Mouse (Mus musculus): Measurements from ENCODE around the gene Naa50.
A peak's percentile ranks its signal among the peaks of the same experiment; 100 is the strongest.

Gene Naa50

GRCm38 (mm10) chr16:44140186-44140787 lies 657 bp downstream of the Naa50 start:
- DNase-seq (ENCODE audit: low read depth, low spot score), result peak; percentile 40

DNA sequence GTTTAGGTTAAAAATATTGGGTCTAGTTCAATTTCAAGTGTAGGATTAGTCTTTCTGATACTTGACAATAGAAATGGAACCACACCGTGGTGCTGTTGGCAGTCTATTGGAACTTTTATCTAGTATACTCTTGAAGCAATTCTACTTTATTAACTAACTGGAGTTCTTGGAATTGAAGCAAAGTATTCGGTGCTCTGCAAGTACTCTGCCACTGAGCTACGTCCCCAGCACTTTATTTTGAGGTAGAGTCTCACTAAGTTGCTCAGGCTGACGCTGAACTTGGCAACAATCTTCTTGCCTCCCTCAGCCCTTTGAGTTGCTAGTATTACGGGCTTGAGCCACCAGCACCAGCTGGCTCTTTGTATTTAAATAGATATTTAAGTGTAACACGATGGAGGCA lies 1.9 kb downstream of the Naa50 start:
- no peak for DNase-seq (ENCODE audit: low read depth, low spot score)

GRCm38 (mm10) chr16:44149002-44149767 lies 9.6 kb downstream of the Naa50 start:
- no peak for DNase-seq (ENCODE audit: low read depth, low spot score)

- DNase-seq (ENCODE audit: low read depth, low spot score), result no peak
These were observed 14.9 kb downstream of the Naa50 start for GRCm38 (mm10) chr16:44154497-44155057.

- no peak for DNase-seq (ENCODE audit: low read depth, low spot score)
These were observed 19.7 kb downstream of the Naa50 start for GRCm38 (mm10) chr16:44159325-44159724.

GRCm38 (mm10) chr16:44163831-44164230 lies 24.2 kb downstream of the Naa50 start:
- no peak for DNase-seq (ENCODE audit: low read depth, low spot score)

- no peak for DNase-seq (ENCODE audit: low read depth, low spot score)
These were observed 25.6 kb downstream of the Naa50 start for GRCm38 (mm10) chr16:44165182-44165581.

DNA sequence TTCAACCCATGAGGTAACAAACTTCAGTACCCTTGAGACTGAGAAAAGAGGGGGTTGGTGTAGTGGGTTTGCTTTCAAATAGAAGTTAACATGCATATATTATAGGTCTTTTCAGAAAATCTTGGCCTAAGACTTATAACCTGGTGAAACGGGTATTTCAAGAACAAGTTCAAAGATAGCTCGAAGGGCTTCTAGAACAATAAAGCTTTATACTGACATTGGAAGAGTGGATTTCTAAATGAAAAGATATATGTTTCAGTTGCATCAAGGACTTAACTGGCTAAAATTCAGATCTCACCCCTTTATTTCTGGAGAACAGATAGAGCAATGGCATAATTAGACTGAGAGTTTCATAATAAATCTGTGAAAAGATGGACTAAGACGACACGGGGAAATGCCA lies 29.4 kb downstream of the Naa50 start:
- DNase-seq (ENCODE audit: low read depth, low spot score), result no peak

- peak; percentile 95 for DNase-seq (ENCODE audit: low read depth, low spot score)
These were observed 32.9 kb downstream of the Naa50 start for GRCm38 (mm10) chr16:44172297-44173154.

DNA sequence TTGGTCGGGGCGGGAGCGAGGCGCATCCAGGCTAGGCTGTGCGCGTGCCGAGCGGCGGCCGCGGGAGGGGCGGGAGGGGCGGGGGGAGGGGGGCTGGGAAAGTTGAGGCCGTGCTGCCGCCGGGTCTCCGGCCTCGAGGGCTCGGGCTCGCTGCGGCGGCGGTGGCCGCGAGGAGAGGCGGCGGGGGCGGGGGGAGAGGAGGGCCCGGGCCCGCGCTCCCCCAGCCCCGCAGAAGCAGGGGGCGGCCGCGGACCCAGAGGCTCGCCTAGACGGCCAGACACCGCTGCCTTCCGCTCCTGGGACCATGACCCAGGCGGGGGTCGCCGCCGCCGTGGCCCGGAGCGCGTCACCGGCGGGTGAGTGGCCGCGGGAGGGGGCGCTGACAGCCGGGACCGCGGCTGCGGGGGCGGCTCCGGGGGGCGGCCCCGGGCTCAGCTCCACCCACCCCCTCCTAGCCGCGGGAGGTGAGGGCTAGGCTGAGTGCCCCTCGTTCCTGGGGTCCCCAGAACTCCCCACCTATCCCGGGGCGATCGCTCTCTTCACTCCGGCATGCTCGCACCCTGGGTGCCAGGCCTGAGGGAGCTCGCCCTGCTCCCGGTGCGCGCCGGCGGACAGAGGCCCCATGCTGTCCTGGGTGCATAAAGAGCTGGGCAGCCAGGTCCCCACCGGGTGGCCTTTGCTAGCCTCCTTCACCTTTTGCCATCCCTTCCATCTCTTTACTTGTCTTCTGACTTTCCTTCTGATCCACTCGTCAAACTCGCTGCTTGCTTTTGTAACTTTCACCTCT lies 33.7 kb downstream of the Naa50 start, which contains the start of gene Usf3:
Gene Usf3 (plus strand): TSS at position 92 of the 787 bp plus-strand sequence.
- DNase-seq (ENCODE audit: low read depth, low spot score), result no peak

DNA sequence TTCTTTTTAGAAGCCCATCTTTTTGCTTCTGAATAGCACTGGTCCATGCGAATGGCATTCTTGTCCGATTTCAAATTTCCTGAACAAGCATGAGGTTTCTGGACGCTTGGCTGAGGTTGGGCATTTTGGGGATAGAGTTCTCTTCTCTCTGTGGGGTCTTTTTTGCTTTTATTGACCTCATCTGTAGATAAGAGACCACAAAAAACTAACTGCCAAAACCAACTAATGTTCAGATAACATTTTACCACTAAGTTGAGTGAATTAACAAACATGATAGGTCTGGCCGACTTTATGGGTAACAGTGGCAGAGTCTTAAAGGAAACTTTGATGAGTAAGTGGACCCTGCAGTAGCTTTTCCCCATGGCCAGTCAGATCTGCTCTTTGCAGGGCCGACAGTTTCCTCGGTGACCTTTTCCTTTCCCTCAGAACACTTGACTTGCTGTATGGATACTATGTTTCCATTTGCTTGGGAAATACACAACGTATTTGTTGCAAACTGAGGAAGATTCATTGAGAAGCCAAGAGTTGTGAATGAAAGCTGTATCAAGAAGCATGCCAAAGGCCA lies 34.4 kb downstream of the Naa50 start:
- DNase-seq (ENCODE audit: low read depth, low spot score), result no peak

DNA sequence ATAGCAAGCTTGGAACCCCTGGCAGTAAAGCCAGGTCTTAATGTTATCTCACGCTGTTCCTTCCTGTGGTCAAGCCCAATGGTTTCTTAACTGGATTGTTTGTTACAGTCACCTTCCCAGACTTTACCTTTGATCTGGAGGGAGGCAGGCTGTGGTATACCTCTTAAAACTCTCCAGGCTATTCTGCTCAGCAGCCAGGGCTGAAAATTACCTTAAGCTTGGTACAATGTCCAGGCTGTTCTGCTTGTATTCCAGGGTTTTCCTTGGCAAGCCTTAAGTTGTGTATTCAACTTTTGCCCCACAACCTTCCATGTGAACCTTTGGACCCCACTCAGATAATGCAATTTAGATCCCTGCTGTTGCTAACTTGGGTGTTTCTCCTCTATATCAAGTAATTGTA lies 35.4 kb downstream of the Naa50 start:
- no peak for DNase-seq (ENCODE audit: low read depth, low spot score)

GRCm38 (mm10) chr16:44176511-44176910 lies 36.9 kb downstream of the Naa50 start:
- DNase-seq (ENCODE audit: low read depth, low spot score), result no peak

DNA sequence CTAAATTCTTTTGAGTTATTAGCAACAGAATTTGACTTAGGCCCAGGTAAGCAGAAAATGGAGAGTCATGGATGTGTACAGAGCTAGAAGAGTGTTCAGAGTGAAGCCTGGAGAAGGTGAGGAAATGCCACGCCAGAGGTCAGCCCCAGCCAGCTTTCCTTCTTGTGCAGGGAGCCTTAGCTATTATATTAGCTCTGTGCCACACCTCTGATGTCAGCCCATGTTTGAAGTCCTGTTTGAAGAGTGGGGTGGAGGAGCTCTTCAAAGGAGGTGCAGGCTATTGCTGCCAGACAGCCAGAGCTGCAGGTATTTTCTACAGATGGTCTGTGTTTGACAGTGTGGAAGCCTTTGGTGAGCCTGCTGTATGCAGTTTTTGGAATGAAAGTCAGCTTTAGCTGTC lies 38.9 kb downstream of the Naa50 start:
- no peak for DNase-seq (ENCODE audit: low read depth, low spot score)

DNA sequence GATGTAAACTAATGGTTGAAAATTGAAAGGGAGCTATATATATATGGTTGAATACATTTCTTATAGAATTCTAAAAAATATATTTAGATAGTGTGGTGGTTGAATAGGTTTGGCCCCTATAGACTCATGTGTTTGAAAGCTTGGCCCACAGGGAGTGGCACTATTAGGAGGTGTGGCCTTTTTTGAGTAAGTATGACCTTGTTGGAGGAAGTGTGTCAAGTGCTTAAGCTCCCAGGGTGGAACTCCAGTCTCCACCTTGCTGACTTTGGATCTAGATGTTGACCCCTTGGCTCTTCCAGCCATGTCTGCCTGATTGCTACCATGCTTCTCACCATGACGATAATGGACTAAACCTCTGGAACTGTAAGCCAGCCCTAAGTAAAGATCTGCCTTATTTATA lies 43.0 kb downstream of the Naa50 start:
- DNase-seq (ENCODE audit: low read depth, low spot score), result no peak

GRCm38 (mm10) chr16:44184769-44185168 lies 45.1 kb downstream of the Naa50 start:
- DNase-seq (ENCODE audit: low read depth, low spot score), result no peak

DNA sequence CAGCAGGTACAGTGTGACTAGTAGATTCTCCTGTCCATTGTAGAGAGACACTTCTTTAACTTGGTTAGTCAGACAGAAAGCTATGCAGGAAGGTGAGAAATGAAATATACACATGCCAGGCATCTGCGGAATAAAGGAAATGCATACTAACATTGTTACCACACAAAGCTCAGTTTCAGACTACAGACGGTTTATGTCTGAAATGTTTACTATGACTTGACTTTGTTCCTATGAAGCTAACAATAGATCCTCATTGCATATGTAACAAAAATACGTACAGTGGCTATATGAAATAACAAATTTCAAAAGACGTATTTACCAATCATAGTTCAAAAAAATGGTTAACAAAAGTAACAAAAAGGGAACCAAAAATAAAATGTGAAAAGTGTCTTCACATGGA lies 47.5 kb downstream of the Naa50 start:
- no peak for DNase-seq (ENCODE audit: low read depth, low spot score)

DNA sequence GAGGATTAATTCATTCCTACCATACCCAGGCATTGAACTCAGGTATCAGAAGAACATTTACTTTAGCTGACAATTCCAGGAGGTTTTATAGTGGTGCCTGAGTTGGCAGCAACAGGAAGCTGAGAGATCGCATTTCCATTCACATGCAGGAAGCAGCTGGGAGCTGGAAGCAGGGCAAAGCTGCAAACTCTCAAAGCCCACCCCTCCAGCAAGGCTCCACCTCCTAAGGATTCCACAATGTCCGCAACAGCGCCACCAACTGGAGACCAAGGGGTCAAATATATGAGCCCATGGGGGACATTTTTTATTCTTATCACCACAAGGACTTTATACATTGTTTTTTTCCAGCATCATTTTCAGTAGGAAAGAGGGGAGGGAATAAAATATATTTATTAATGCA lies 49.1 kb downstream of the Naa50 start:
- DNase-seq (ENCODE audit: low read depth, low spot score), result no peak

DNA sequence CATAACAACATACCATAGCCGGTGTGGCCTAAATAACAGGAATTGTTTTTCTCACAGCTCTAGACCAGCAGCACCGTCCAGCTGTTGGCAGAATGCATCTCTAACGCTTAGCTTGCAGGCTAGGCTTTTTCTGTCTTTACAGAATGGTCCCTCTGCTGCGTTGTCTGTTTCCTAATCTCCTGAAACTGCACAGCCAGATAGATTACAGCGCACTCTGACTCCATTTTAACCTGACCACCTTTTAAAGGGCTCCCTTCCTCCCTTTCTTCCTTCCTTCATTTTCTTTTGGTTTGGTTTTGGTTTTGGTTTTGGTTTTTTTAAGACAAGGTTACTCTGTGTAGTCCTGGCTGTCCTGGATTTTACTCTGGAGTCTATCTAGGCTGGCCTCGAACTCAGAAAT lies 50.4 kb downstream of the Naa50 start:
- no peak for DNase-seq (ENCODE audit: low read depth, low spot score)

- DNase-seq (ENCODE audit: low read depth, low spot score), result no peak
These were observed 51.3 kb downstream of the Naa50 start for GRCm38 (mm10) chr16:44190968-44191367.
